Mouse (Mus musculus): ENCODE results near the gene Prpsap1.

DNA sequence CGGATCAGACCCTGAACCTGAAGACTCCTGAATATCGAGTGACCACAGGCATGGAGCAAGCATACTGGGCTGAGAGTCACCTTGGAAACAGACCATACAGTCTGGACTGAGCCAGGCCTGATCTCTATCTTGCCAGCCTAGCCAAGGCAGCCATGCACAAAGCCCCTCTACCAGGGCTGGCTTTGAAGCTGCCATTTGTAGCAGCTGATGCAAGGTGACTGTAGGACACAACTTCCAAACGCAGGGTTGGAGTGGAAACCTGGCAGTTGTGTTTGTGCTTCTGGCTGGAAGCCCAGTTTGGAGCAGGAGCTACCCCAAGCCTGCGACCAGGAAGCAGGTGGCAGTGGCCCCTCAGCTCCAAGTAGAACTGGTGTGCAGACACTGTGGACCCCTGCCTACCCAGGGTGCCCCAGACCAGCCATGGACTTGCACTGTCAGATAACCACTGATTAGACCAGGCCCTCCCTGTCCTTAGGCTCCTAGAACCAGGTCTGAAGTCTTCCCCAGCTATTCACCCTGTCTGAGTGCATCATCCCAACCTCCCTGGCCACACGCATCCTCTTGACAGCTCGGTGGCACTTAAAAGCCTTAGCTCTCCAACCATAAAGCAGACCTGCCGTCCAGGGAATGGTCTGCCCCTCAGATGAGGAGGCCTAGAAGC is 53.5 kb downstream of the Prpsap1 start:
- TF ChIP-seq CTCF (IDR thresholded peaks at IDR 0.05; ENCODE audit: insufficient read depth, low read depth, low read length) (no peak), POLR2A (IDR thresholded peaks at IDR 0.05; ENCODE audit: insufficient read depth, low read depth, low read length) (no peak)
